Mouse (Mus musculus) hindbrain, embryonic 11.5 days (tissue): ENCODE results near the gene Aldoart2. TPM values are rescaled to one million over a fixed set of nuclear protein-coding genes. Genes with fewer than 3 reads are reported as not detected.
A peak's percentile ranks its signal among the peaks of the same experiment; 100 is the strongest.

Source experiments
- ATAC-seq: fragments of 200-750 bp; cut with Nextera tagmentation; 2 replicates; pipeline ENCODE4 v1.8.0; 2017; ENCODE audit warnings: mild to moderate bottlenecking, moderate TSS enrichment, moderate library complexity; ENCODE audit not compliant: low FRiP score
- DNase-seq: peaks from one replicate; pipeline ENCODE4 v3.0.0-alpha.2; 2015; ENCODE audit warnings: low spot score
- H3K27ac ChIP-seq: fragments of 300-500 bp; sonication (generic); 2 replicates; pipeline ENCODE4 v1.5.1; 2014; ENCODE audit warnings: mild to moderate bottlenecking, low read depth, low read length
- H3K27me3 ChIP-seq: fragments of 300-500 bp; sonication (generic); 2 replicates; pipeline ENCODE4 v1.6.1; 2014; ENCODE audit warnings: mild to moderate bottlenecking, low read length, moderate library complexity, mixed read lengths; ENCODE audit not compliant: control insufficient read depth, insufficient read depth
- H3K36me3 ChIP-seq: fragments of 300-500 bp; sonication (generic); 2 replicates; pipeline ENCODE4 v1.6.1; 2014; ENCODE audit warnings: mild to moderate bottlenecking, low read length, moderate library complexity, mixed read lengths; ENCODE audit not compliant: control insufficient read depth, insufficient read depth
- H3K4me1 ChIP-seq: fragments of 300-500 bp; sonication (generic); replicated peaks from 2 replicates; pipeline ENCODE4 v1.6.1; 2014; ENCODE audit warnings: low read length, mixed read lengths; ENCODE audit not compliant: control insufficient read depth, insufficient read depth
- H3K4me2 ChIP-seq: fragments of 300-500 bp; sonication (generic); replicated peaks from 2 replicates; pipeline ENCODE4 v1.6.1; 2014; ENCODE audit warnings: mild to moderate bottlenecking, low read depth, low read length
- H3K4me3 ChIP-seq: fragments of 300-500 bp; sonication (generic); 2 replicates; pipeline ENCODE4 v1.5.1; 2014; ENCODE audit warnings: low read depth, low read length
- H3K9ac ChIP-seq: fragments of 300-500 bp; sonication (generic); 2 replicates; pipeline ENCODE4 v1.6.1; 2014; ENCODE audit warnings: low read depth, low read length
- H3K9me3 ChIP-seq: fragments of 300-500 bp; sonication (generic); 2 replicates; pipeline ENCODE4 v1.6.1; 2016; ENCODE audit warnings: low read length; ENCODE audit not compliant: control insufficient read depth
- WGBS: fragments of 180-500 bp; shearing (Covaris S2); extraction: QIAGEN DNeasy Blood & Tissue Kit; methylation state at CpG from one replicate; pipeline ENCODE4 v1.1.7; 2014; 5-methylcytosine and 5-hydroxymethylcytosine counted together
- polyA plus RNA-seq: library from polyadenylated mRNA; unstranded; fragments of >200 nt; fragmentation: Nextera tagmentation; extraction: Ambion mirVana; gene quantifications from 2 replicates; pipeline ENCODE4 v1.2.1, GENCODE M21; 2014

Gene Aldoart2
- polyA plus RNA-seq, 1 experiment from 2014 or later = not detected

DNA sequence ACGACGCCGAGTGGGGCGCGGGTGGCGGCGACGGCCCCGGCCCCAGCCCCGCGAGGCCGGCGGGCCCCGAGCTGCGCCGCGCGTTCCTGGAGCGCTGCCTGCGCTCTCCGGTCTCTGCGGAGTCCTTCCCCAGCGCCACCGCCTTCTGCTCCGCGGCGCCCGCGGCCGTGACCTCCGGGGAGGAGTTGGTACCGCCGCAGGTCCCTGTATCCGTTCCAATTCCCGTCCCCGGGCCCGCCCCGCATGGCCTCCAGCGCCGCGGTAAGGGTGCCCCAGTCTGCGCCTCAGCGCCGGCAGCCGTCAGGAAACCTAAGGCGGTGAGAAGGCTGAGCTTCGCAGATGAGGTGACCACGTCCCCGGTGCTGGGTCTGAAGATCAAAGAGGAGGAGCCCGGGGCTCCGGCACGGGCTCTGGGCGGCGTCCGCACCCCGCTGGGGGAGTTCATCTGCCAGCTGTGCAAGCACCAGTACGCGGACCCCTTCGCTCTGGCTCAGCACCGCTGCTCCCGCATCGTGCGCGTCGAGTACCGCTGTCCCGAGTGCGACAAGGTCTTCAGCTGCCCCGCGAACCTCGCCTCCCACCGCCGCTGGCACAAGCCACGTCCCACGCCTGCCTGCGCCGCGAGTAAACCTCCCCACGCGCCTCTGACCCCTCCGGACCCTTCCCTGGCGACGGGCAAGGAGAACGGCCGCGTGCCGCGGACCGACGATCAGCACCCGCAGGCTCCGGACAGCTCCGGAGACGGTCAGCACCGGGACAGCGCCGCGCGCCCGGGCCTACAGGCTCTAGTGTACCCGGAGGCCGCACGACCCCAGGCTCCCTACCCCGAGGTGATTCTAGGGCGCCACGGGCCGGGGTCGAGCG, 34.8 kb downstream of the Aldoart2 start:
- Histone ChIP-seq H3K27ac (no peak overlapping the region), H3K4me3 (peak overlapping the region; percentile 47), H3K9ac (peak overlapping the region; percentile 19; the same call in 1 of the 2 replicates)

DNA sequence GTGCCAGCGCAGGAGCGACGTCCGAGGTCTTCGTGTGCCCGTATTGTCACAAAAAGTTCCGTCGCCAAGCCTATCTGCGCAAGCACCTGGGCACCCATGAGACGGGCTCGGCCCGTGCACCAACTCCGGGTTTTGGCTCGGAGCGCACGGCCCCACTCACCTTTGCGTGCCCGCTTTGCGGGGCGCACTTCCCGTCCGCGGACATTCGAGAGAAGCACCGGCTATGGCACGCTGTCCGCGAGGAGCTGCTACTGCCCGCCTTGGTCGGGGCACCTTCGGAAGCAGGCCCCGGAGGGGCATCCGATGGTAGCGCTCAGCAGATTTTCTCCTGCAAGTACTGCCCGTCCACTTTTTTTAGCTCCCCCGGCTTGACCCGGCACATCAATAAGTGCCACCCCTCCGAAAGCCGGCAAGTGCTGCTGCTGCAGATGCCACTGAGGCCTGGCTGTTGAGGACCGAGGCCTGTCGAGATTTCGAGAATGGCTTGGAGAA, 35.5 kb downstream of the Aldoart2 start:
- no peak; the same call in 1 of the 2 replicates for ATAC-seq
- Histone ChIP-seq H3K36me3 (no peaks in the 10 kb centered on the region), H3K27ac (no peak overlapping the region), H3K9ac (no peak overlapping the region), H3K27me3 (peaks cover 50% of the 10 kb centered on the region), H3K4me1 (peaks cover 9% of the 10 kb centered on the region), H3K4me2 (peak overlapping the region; percentile 92), H3K9me3 (no peaks in the 10 kb centered on the region), H3K4me3 (peak overlapping the region; percentile 47)
- 2% methylated on average over 42 of the region's 42 CpGs for WGBS
- peak; percentile 41 for DNase-seq

More for the DNA sequence above, 34.8 kb downstream of the Aldoart2 start:
- no peaks in the 10 kb centered on the region for H3K36me3 ChIP-seq
- H3K9me3 ChIP-seq = no peaks in the 10 kb centered on the region
- DNase-seq (peak; percentile 80), ATAC-seq (peak; percentile 57)
- peaks cover 9% of the 10 kb centered on the region for H3K4me1 ChIP-seq
- H3K27me3 ChIP-seq = peaks cover 50% of the 10 kb centered on the region
- peak overlapping the region; percentile 92 for H3K4me2 ChIP-seq
- WGBS = under 1% methylated on average over 102 of the region's 109 CpGs

DNA sequence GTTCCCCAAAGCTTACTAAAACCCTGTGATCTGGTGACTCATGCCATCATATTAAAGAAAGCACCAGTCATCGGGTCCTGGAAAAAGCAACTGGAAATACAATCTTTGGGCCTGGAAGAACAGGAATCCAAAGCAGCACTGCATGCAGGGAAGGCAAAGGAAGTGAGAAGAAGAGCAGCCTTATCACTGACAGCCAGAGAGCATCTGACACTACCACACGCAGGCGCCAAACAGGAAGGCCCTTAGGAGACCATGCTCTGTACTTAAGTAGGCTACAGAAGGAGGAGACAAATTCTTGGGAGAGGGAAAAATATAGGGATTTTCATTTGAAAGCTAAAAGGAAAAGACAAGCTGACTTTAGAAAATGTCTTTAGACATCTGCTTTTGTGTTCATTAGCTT, 39.4 kb downstream of the Aldoart2 start:
- Histone ChIP-seq H3K4me2 (no peak overlapping the region), H3K36me3 (no peaks in the 10 kb centered on the region), H3K27ac (no peak overlapping the region), H3K4me1 (peaks cover 4% of the 10 kb centered on the region), H3K9ac (no peak overlapping the region), H3K4me3 (no peak overlapping the region), H3K9me3 (no peaks in the 10 kb centered on the region), H3K27me3 (peaks cover 25% of the 10 kb centered on the region)
- DNase-seq (no peak), ATAC-seq (no peak)
- WGBS = 91% methylated on average over 3 of the region's 3 CpGs

GRCm38 (mm10) chr12:55607902-55608301, 42.9 kb downstream of the Aldoart2 start:
- 26% methylated on average over 4 of the region's 4 CpGs for WGBS
- Histone ChIP-seq H3K9ac (no peak overlapping the region), H3K27me3 (no peaks in the 10 kb centered on the region), H3K36me3 (no peaks in the 10 kb centered on the region), H3K9me3 (no peaks in the 10 kb centered on the region), H3K4me1 (no peaks in the 10 kb centered on the region), H3K27ac (no peak overlapping the region), H3K4me2 (no peak overlapping the region), H3K4me3 (no peak overlapping the region)
- DNase-seq (peak; percentile 38), ATAC-seq (peak; percentile 60; the same call in 1 of the 2 replicates)

- Histone ChIP-seq H3K4me3 (no peak overlapping the region), H3K9me3 (no peaks in the 10 kb centered on the region), H3K4me1 (no peaks in the 10 kb centered on the region), H3K27ac (no peak overlapping the region), H3K4me2 (no peak overlapping the region), H3K36me3 (no peaks in the 10 kb centered on the region), H3K9ac (no peak overlapping the region), H3K27me3 (no peaks in the 10 kb centered on the region)
- no peak for ATAC-seq
- 81% methylated on average over 2 of the region's 2 CpGs for WGBS
- no peak for DNase-seq
Observed at GRCm38 (mm10) chr12:55610812-55611211, 45.8 kb downstream of the Aldoart2 start.

Other genes starting within 250 kb of the Aldoart2 start
- 503 and 508 TPM in 2 replicates for gene Psma6, start 181.0 kb upstream of the Aldoart2 start, polyA plus RNA-seq
- 43.3 and 46.9 TPM in 2 replicates for gene Nfkbia, start 72.6 kb upstream of the Aldoart2 start, polyA plus RNA-seq
- gene Insm2, start 34.2 kb downstream of the Aldoart2 start, polyA plus RNA-seq = 0.85 and 1.5 TPM in 2 replicates